Mouse (Mus musculus): ENCODE measurements around the gene Rbx1.
"Not testable (repeated sequence)": the region's sequence is repeated elsewhere in the genome, so short reads cannot be mapped to it uniquely, and the experiment has no call there.

GRCm38 (mm10) chr15:81416763-81417310 is 49.3 kb upstream of the Rbx1 start:
- TF ChIP-seq CTCF (IDR thresholded peaks at IDR 0.05; ENCODE audit: extremely low read depth, insufficient read depth, insufficient read length, insufficient replicate concordance); POLR2A (IDR thresholded peaks at IDR 0.05; ENCODE audit: low read depth, low read length): not testable (repeated sequence)
